In genomic region chr3:127224315-127225166, GRCm38 (mm10) we compare ENCODE assay signal across 12 mouse cellular contexts.
DNase-seq lines count a peak whose midpoint lies in the region; ATAC-seq and TF ChIP-seq lines count a peak whose summit lies in the region.
"Had no signal": no experiment of that assay in that cellular context is flagged by ENCODE, and none has a peak within 500 bp of the region (broad histone marks: within the 10 kb centered on the region; RNA-seq: fewer than 3 reads in every experiment).

No protein-coding gene starts in this region.

- H3K4me3 ChIP-seq in left cerebral cortex, adult 2 months: peak overlapping the region; percentile 49
- H3K4me3 ChIP-seq in embryonic facial prominence, embryonic 11.5 days (ENCODE audit: low read depth, low read length): no peak overlapping the region
- peak overlapping the region; percentile 62 for H3K4me3 ChIP-seq in hindbrain, embryonic 15.5 days

- peaks cover 2% of the 10 kb centered on the region; the same call in 1 of the 2 replicates for H3K4me1 ChIP-seq in embryonic facial prominence, embryonic 11.5 days (ENCODE audit: control insufficient read depth, insufficient read depth, low read length)
- peaks cover 29% of the 10 kb centered on the region for H3K4me1 ChIP-seq in hindbrain, embryonic 15.5 days (replicated peaks)

- H3K9me3 ChIP-seq in embryonic facial prominence, embryonic 11.5 days (replicated peaks; ENCODE audit: control insufficient read depth, low read length): no peaks in the 10 kb centered on the region
- no peaks in the 10 kb centered on the region for H3K9me3 ChIP-seq in hindbrain, embryonic 15.5 days
- H3K9me3 ChIP-seq: limb, embryonic 13.5 days had no signal

- intact Hi-C loops in left cerebral cortex, adult 2 months (cut with DNase I): no loop called here

- no peak overlapping the region for H3K9ac ChIP-seq in embryonic facial prominence, embryonic 11.5 days (replicated peaks; ENCODE audit: low read length)
- peak overlapping the region; percentile 70 for H3K9ac ChIP-seq in hindbrain, embryonic 15.5 days
- H3K9ac ChIP-seq: limb, embryonic 13.5 days had no signal

- no peak overlapping the region for H3K4me2 ChIP-seq in embryonic facial prominence, embryonic 11.5 days (ENCODE audit: low read depth, low read length)
- H3K4me2 ChIP-seq in hindbrain, embryonic 15.5 days: peak overlapping the region; percentile 67

- WGBS in embryonic facial prominence, embryonic 11.5 days: 69% methylated on average over 13 of the region's 13 CpGs
- 36% methylated on average over 13 of the region's 13 CpGs for WGBS in hindbrain, embryonic 15.5 days

- no peak for TF ChIP-seq CTCF in left cerebral cortex, adult 2 months (IDR thresholded peaks at IDR 0.05)

- peak overlapping the region; percentile 84 for H3K27ac ChIP-seq in left cerebral cortex, adult 2 months
- H3K27ac ChIP-seq in embryonic facial prominence, embryonic 11.5 days (replicated peaks; ENCODE audit: low read depth, low read length): no peak overlapping the region
- H3K27ac ChIP-seq in hindbrain, embryonic 15.5 days (replicated peaks): peak overlapping the region; percentile 90
- H3K27ac ChIP-seq: limb, embryonic 13.5 days had no signal

- ATAC-seq in embryonic facial prominence, embryonic 11.5 days (replicated peaks; ENCODE audit: insufficient number of reproducible peaks, low FRiP score, low TSS enrichment, low read depth): 0 out of 2 replicates have a peak, but pooled peaks have one; percentile 4
- 0 out of 2 replicates have a peak, but pooled peaks have one; percentile 32 for ATAC-seq in hindbrain, embryonic 15.5 days (ENCODE audit: low FRiP score, low read depth)

- H3K27me3 ChIP-seq in embryonic facial prominence, embryonic 11.5 days (ENCODE audit: control insufficient read depth, insufficient read depth, low read length): no peaks in the 10 kb centered on the region
- H3K27me3 ChIP-seq in hindbrain, embryonic 15.5 days: no peaks in the 10 kb centered on the region

- no peak for DNase-seq in left cerebral cortex, adult 2 months (ENCODE audit: extremely low spot score in 1 of 2, low spot score in 2 of 2)
- no peak for DNase-seq in left cerebral cortex, adult 18-20 months (ENCODE audit: low spot score in 2 of 2)
- no peak for DNase-seq in embryonic facial prominence, embryonic 11.5 days (ENCODE audit: low spot score)
- DNase-seq in retina, embryonic 14.5 days (ENCODE audit: low spot score): peak; percentile 38
- no peak for DNase-seq in urinary bladder, adult 2 months (ENCODE audit: low spot score)
- no peak for DNase-seq in lung, postnatal 14 days
- no peak for DNase-seq in kidney, postnatal 10 days
- DNase-seq: heart, postnatal 10 days; kidney, postnatal 36 days; lung, postnatal 36 days had no signal

- H3K36me3 ChIP-seq in embryonic facial prominence, embryonic 11.5 days (replicated peaks; ENCODE audit: control insufficient read depth, insufficient read depth, low read depth, low read length): no peaks in the 10 kb centered on the region
- no peaks in the 10 kb centered on the region for H3K36me3 ChIP-seq in hindbrain, embryonic 15.5 days
- H3K36me3 ChIP-seq: limb, embryonic 13.5 days had no signal
